Mouse (Mus musculus) kidney, postnatal 4 days (tissue): Measurements from ENCODE around the gene Tmem230.
"Not testable (repeated sequence)": the region's sequence is repeated elsewhere in the genome, so short reads cannot be mapped to it uniquely, and the experiment has no call there.

Experiments
- DNase-seq, 2 experiments: peaks; one replicate each; pipeline ENCODE4 v3.0.0; 2021; ENCODE audit warnings: mixed read lengths in 2 of 2

Tmem230 gene

DNA sequence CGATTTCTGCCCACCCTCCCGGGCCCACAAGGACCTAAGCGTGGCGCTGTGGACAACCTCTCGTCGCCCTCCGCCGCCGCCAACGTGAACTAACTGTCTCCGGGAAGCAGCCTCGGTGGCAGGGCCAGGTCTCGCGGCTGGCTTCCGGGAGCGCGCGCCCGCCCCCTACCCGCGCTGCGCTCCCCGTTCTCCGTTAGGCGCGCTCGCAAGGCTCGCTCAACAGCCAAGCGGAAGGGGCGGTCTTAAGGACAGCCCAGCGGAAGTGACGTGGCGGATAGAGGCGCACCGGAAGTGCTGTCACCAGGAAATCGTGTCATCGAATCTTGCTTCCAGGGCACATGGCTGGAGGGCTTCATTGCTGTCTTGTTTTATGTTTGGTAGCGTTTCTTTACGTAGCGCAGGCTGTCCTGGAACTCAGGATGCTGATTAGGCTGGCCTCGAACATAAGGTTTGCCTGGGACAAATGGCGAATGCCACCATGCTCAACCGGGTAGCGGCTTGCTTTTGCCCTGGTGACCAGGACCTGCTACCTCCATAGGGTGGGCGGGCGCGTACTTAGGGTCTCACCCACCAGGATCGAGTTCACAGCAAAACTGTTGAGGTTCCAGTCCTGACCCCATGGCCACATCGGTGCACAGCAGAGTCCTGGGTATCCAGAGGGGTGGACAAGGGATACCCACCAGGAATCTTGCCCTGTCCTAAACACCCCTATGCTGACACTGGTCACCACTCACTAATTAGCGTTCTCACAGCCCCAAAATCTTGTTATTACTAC, at the start of gene Tmem230:
Gene Tmem230 (minus strand): TSS at position 269 of the 775 bp plus-strand sequence.
- DNase-seq, result peak; percentile 95 to 96

DNA sequence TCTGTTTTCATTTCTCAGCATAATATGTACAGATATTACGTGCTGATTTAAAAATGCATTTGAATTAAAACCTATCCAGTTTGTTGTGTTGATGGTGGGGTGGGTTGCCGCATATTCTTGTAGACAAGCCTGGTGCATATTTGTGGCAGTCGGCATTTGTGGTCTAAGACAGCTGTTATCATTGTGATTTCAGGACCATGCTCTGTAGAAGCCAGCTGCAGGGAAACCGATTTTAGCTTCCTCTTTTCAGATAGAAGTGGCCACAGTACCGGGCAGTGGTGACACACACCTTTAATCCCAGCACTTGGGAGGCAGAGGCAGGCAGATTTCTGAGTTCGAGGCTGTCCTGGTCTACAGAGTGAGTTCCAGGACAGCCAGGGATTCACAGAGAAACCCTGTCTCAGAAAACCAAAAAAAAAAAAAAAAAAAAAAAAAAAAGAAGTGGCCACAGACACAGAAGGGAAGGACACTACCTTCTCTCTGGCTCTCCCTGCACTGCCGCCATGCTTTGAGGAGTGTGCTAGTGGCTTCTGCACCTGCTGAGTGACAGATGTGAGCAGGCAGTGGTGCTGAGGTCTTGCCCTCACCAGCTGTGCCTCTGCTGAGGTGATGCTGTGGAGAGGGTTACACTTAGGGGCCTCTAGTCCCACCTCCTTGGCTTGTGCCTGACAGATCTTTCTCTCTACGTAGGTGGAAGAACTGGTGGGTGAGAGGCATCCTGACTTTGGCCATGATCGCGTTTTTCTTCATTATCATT, 46.3 kb upstream of the Tmem230 start:
- DNase-seq, result no peak

DNA sequence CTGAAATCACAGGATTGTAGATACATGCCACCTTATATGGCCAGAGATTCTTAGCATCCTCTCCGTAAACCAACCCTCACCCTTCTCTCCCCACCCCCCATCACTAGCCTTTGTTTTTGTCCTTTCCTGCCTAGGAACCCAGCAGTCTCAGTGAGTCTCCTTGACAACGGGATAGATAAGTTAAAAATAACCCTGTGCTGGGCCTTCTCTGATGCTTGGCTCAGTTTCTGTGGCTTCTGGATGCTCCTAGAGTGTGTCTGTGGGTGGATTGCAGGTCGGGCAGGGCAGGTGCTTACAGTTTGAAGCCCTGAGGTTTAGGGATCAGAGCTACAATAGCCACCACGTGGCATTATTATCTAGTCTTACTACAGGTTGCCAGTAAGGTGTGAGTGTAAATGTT, 44.5 kb upstream of the Tmem230 start:
- no peak for DNase-seq

DNA sequence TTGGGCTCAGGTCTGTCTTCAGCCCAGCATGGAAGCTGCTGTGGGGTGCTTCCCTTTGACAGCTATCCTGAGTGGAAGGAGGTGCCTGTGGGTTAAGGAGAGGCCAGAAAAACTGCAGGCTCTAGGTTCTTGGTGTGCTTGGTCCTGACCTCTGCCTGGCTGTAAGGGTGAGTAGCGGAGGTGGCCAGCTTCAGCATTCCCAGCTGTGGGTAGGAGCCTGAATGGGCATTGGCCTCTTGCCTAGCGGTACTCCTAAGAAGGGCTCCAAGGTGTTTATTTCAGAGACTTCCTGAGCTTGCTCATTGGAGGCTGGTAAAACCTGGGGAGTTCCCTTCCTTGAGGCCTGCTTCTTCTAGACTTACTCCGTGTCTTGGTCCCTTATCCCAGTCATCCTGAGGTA, 43.7 kb upstream of the Tmem230 start:
- no peak for DNase-seq

DNA sequence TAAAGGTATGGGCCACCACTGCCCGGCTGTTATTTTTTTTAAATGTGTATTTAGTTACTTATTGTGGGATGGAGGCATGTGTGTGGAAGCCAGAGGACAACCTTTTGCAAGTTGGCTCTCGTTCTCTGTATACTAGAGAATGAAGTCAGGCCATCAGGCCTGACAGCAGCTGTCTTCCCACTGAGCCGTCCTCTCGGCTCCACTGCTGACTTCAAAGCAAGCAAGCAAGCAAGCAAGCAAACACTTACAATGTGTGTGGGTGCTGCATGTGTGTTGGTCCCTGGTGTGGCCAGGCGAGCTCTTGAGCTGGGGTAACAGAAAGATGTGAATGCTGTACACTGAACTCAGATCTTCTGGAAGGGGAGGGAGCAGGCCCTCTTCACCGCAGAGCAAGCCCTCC, 43.2 kb upstream of the Tmem230 start:
- no peak for DNase-seq

DNA sequence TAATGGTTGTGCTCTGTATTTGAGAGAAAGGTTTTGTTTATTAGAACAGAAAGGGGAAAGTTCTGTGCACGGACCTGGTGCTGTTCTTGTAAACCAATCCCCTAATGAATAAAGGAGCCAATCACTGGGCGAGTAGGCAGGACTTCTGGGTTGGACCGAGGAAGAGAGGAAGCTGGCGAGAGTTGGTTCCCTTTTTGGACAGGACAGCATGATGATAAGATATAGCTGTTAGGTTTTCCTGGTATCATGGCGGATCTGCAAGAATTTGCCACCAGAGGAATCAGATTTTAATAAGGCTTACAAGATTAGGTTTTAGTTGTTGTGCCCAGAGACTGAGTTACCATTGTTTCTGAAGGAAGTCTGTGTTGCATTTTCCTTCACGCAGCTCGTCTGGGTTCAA, 41.6 kb upstream of the Tmem230 start:
- DNase-seq, result not testable (repeated sequence)

DNA sequence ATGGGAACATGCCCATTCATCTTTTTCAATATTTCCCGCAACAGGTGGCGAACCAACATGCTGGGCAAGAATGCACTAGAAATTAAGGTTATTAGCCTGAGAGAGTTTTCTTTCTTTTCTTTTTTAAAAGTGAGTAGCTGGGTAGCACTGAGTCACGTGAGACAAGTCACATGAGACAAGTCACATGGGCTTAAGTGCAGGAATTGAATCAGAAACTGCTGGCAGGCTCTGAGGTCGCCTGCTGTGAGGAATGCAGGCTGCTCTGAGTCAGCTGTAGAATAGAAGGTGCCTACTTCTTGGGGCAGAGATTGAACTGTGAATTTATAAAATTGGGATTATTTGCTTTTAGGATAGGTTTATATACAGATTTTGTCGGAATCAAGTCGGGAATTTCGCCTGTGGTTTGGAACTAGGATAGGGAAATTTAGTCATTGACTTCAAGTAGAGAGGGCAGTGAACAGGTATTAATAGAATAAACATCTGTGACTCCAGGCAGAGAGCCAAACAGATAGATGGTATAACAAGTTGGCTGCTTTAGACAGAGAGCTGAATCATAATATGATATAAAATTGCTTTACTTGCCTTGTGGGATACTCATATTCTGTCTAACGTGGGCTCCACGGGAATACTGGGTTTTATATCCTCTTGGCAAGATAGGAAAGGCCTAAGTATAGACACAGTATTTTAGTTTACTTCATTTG, 38.9 kb upstream of the Tmem230 start:
- no peak for DNase-seq

DNA sequence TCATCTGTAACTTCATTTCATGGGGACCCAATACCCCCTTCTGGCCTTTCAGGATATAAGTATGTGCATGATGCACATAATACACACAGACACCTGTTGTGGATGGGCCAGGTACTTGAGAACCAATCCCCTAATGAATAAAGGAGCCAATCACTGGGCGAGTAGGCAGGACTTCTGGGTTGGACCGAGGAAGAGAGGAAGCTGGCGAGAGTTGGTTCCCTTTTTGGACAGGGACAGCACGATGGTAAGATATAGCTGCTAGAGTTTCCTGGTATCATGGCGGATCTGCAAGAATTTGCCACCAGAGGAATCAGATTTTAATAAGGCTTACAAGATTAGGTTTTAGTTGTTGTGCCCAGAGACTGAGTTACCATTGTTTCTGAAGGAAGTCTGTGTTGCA, 38.1 kb upstream of the Tmem230 start:
- not testable (repeated sequence) for DNase-seq

DNA sequence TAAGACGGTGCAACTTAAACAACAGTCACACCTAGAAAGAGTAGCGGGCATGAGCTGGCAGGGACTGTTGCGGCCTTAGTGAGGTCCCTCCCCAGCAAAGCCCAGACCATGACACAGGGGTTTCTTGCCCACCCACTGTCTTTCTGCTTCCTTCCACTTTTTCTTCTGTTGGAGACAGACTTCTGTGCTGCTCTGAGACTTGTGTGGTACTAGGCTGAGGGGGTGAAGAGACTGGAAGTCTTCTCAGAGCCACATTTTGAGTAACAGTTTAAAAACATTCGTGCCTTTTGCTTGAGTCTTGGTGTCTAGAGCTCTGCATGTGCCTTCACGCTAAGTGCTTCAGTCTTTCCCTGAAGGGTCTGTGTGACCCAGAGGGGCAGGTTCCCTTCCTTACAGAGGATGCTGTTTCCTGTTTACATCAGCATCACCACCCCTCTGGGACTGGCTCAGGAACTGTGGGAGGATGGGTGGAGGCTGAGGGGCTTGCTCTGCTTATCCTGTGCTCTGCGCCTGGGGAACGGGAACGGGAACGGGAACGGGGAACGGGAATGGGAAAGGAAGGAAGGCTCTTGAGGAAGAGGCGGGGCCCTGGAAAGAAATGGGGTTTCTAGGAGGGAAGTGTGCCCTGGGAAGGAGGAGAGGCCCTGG, 37.0 kb upstream of the Tmem230 start:
- DNase-seq, result peak; percentile 58 to 71

DNA sequence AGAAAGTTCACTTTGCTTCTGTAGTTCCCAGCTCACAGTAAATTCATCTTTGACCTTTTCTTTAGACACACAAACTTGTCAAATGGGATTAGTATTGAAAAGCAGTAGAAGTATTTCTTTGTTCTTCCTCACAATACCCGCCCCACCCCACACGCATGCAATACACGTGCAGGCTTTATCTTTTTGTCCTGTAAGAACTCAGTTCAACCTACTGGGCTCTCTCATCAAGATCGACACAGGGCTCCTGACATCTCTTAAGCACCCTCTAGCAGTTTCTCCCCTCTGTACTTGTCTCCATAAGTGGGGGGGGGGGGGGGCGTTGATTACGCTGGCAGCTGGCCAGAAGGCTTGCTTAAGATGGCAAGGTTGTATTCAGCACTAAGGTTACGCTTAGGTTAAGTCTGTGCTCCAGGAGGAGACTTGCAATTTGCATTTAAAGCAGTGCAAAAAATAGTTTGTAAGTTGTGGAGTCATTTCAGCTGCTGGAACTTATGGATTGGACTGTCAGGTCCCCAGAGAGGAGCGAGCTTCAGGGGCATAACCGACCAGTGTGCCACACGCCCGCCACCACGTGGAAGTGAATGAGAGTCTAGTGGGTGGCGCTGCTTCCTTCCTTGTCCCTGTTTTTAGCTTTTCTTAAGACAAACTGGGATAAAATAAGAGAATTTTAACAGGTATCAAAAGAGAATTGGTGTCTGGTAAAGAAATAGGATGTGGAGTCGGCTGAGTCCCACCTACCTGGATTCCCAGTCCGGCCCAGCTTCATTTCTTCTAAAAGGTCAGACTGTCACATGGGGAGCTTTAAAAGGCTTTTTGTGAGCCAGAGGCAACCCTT, 35.8 kb upstream of the Tmem230 start:
- DNase-seq, result no peak

DNA sequence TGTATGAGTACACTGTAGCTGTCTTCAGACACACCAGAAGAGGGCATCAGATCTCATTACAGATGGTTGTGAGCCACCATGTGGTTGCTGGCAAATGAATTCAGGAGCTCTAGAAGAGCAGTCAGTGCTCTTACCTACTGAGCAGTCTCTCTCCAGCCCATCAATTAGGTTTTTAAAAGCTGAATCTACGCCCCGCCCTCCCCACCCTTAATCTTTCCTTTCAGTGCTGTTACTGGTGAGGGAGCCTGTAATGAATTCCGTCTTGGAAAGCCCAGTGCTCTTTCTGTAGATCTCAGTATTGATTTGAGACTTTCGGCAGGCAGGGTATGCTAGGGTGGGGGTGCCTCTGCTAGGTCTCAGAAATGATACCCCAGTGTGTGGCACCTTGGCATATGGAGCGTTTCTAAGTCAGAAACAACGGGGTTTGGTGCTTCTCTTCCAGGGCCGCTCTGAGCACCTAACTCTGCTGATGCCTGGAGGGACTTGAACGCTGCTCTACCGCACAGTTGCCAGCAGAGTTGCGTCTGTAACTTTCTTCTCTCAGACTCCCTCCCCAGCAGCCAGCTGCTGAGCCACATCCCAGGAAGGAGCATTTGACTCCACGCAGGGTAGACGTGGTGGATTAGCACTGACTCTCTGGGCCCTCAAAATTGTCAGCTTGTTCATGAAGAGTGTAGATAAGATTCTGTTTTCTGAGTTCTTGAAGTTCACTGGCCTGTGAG, 35.0 kb upstream of the Tmem230 start:
- DNase-seq, result no peak

DNA sequence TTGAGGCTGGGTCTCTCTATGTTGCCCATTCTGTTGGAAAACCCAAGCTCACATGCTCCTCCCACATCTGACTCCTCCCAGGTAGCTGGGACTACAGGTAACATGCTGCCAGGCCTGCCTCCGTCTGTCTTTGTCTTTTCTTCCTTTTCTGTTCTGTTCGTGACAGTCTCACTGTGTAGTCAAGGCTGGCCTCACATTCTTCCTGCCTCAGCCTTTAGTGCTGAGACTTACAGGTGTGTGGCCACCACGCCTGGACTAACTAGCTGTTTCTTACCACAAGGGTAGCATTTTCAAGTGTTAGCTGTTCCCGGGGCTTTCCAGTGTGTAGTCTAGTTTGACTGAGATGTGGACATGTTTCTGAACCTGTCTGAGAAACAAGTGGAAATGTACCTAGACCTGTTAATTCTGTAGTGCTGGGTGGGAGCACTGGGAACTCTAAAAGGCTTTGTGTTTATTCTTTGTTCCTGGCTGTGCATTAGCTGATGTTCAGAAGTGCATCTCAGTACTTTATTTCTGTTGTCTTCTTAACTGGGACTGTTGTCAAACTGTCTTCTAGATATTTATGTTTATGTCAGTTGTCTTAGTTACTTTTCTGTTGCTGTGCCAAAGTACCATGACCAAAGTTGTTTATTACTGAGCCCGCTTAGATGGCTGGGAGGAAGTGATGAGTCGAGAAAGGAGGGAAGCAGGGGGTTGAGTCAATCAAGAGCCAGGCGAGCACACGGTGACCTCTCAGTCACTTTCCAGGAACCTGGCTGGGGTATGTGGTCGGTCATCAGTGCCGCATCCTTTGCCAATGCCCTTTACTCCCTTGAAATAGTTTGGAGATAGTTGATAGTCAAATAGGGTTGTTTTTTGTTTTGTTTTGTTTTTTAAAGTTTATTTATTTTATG, 34.2 kb upstream of the Tmem230 start:
- DNase-seq, result no peak

DNA sequence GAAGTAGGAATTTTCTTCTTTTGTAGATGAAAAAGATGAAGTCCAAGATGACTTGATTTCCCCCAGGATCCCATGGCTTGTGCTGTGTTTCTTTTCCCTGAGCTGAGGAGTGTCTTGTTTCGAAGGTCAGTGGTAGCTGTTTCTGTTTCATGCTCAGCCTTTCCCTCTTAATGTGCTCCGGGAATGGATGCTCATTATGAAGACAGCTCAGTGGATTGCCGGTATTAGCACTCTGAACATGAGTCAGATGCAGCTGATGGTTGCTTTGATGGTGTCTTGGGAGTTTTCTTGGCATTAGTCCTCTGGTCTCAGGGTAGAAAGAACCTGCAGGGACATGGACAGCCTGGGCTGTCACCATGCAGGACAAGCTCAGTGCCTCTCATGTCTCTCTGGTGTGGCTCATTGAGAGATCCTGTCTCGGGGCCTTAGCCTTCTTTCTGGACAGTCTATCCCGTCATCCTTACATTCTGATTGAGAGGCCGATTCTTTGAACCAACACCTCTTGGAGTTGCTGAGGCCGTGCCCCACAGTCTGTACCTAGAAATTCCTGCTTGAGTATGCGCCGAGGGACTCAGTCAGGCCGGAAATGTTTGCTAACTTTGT, 33.0 kb upstream of the Tmem230 start:
- DNase-seq, result no peak

DNA sequence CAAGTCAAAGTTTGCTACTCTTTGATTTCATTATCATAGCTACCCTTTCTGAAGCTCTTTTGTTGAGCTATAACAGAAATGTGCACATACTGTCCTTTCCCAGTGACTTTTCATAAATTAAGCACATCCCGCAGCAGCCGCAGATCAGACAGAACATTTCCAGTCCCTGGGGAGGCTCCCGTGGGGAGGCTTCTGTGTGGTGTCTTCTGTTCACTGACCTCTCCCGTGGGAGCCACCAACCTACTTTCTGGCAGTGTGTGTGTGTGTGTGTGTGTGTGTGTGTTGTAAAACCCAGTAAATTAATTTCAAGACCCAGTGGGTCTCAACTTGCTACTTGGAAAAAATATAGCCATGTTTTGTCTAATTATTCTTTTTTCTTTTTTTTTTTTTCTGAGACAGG, 32.4 kb upstream of the Tmem230 start:
- no peak for DNase-seq

DNA sequence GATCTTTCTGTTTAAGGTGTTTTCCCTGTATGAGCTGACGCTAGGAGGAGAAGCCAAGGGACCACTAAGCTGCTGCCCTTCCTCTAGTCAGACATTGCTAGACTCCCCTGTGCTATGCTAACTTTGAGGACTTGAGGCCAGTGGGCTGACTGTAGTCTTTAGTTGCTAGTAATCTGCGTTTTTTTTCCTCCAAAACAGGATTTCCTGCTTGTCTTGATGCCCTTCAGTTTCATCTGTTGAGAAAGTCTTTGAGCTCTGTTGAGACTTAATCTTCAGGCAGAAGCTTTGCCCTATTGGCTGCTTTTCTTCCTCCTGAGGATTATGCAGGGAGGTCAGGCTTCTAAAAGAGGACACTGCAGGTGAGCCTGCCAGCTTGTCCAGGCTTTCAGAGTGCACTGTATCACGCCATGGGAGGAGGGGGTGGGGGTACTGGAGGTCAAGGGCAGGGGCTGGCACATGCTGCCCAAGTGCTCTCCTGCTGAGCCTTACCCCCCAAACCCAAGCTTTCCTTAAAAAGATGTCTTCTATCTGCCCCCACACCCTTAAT, 31.8 kb upstream of the Tmem230 start:
- DNase-seq, result no peak

DNA sequence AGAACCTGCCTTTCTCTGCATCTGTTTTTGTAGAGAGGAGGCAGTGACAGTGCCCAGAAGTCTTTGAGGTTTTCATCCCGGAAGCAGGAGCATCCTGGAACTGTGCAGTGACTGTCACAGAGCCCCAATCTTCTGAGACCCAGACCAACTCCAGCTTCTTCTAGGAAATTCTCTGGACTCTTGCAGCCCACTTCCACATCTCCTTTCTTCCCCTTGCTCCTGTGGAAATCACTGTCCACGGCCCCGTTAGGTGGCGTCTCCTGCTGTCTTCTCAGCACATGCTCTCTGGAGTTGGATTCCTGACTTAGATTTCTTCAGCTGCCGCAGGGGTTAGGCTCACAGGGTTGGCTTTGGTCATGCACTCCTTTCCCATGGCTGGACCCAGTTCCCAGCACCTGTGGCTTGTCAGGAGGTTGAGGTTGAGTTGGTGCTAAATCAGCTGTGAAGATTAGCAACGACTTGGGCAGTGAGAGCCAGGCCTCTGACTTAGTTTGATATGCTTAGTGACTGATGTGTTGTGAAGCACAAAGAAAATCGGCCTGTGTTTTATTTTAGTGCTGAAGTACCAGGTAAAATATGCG, 30.8 kb upstream of the Tmem230 start:
- DNase-seq, result peak in 1 of 2 experiments; percentile 40

DNA sequence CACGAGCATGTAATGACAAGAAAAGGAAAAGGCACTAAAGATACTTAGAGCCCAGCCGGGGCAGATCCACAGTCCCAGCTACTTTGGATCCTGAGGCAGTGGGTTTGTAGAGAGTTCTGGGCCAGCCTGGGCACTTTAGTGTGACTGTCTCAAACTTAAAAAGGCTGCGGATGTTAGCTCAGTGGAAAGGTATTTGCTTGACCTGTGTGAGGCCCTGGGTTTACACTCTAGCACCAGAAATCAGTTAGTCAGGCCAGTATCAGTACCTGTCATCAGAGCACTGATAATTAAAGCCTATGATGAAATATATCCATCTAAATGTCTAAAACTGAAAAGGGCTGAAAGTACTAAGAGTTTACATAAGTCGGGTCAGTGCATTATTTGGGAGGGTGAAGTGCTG, 28.6 kb upstream of the Tmem230 start:
- no peak for DNase-seq

DNA sequence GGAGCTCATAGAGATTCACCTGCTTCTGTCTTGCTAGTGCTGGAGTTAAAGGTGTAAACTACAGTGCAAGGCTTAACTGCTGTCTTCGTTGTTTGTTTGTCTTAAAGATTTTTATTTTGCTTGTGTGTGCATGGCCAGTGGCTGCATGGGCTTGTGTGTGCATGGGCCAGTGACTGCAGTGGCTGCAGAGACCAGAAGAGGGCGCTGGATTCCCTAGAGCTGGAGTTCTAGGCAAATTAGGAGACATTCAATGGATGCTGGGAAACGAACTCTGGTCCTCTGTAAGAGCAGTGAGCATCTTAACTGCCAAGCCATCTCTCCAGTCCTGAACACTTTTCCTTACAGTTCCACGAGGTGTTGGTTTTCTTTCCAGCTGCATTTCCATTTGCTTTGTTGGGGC, 27.9 kb upstream of the Tmem230 start:
- DNase-seq, result no peak

DNA sequence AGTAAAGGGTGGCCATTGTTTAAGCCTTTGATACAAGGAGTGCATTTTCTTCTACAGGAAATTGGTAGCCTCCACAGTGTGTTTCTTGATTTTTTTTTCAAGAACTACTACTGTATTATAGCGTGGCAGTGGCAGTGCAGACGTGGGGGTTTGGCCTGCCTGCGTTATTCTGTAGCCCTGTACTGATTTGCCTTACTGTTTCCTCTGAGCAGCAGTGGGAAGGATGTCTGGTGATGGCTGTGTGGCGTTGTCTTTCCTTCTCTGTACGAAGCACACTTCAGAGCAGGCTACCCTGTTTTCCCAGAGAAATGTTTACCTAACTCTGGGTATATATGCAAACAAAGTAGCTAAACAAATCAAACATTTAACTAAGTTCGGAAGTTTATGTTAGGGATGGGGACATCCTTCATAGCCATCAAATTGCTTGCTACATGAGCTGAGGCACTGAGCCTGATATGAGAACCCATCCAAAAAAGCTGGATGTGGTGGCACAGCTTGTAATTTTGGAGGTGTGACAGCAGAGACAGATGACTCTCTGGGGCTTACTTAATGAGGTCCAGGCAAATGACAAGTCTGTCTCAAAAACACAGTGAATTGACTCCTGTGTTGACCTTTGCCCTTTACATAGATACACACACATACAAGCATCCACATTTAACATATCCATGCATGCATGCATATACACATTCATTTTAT, 25.2 kb upstream of the Tmem230 start:
- no peak for DNase-seq
